Mouse (Mus musculus) skeletal muscle tissue, adult 2 months (tissue): Measurements from ENCODE around the gene Dna2.
A peak's percentile ranks its signal among the peaks of the same experiment; 100 is the strongest.
"Not testable (repeated sequence)": the region's sequence is repeated elsewhere in the genome, so short reads cannot be mapped to it uniquely, and the experiment has no call there.

Experiments
- DNase-seq: peaks from one replicate; pipeline ENCODE4 v3.0.0-alpha.2; 2012; ENCODE audit warnings: low read depth, low spot score

Dna2 gene

DNA sequence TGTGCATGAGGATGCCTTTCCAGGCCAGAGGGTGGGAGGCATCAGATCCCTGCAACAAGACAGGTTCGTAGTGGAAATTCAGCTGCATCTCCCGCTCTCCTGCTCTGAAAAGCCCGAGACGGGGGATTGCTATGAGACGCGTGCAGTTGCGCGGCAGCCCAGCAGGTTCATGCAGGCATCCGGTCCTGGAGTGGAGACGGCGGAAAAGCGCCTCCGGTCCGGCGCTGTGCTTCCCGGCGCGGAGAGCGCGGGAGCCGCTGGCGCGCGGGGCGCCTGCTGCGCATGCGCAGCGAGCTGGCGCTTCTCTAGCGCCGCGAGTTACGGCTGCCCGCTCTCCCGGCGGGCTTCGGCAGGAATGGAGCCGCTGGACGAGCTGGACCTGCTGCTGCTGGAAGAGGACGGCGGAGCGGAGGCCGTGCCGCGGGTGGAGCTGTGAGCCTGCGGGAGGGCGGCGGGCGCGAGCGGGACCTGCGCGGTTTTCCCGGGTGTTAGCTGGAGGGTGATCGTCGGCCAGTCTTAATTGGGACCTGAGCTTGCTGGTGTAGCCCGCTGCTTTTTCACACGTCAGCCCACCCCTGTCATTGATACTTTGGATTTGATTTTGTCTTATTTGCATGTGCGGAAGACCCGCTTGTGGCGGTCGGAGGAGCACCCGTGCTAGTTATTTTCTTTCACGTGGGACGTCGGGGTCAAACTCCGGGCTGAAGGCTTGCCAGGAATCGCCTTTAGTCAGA lies at the start of gene Dna2:
TSS of gene Dna2 (plus strand) at position 289 of the 734 bp plus-strand sequence.
- DNase-seq, result peak; percentile 75

DNA sequence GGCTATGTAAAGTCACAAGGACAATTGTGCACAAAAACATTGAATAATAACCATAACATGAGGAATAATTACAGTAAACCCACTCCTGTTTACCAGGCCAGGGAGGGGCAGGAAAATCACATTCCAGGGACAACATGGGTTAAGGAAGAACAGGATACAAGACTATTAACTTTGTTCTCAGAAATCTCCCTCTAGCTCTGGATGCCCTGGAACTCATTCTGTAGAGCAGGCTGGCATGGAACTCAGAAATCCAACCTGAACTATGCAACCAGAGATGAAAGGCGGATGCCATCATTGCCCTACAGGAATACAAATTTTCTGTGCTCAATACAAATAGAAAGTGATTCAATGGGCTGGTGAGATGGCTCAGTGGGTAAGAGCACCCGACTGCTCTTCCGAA lies 49.4 kb upstream of the Dna2 start:
- no peak for DNase-seq

DNA sequence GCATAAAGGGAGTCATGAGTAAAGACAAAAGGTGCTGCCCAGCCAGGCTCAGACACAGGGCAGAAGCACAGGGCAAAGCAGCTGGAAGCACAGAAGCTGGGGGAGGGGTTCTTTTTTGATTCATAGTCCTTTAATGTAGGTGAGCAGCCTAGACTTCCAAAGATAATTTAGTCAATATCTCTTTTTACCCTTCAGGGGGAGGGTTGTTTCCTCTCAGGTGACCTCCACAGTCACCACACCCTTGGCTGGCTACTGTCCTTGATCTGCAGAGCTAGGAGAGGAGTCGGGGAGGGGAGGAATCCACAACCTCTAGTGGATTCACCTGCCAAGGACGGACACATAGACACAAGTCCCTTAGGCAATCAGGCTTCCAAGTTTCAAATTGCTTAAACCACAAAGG lies 48.8 kb upstream of the Dna2 start:
- DNase-seq, result no peak

DNA sequence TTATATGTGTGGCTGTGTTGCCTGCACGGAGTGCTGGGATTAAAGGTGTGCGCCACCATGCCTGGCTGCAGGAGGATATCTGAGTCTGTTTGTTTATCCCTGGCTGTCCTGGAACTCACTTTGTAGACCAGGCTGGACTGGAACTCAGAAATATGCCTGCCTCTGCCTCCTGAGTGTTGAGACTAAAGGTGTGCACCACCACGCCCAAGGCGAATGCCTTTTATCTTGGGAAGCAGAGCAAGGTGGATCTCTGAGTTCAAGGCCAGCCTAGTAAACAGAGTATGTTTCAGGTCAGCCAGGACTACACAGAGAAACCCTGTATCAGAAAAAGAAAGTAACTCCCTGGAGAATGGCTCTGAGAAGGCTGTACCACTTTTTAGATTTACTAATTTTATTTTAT lies 46.7 kb upstream of the Dna2 start:
- DNase-seq, result no peak

DNA sequence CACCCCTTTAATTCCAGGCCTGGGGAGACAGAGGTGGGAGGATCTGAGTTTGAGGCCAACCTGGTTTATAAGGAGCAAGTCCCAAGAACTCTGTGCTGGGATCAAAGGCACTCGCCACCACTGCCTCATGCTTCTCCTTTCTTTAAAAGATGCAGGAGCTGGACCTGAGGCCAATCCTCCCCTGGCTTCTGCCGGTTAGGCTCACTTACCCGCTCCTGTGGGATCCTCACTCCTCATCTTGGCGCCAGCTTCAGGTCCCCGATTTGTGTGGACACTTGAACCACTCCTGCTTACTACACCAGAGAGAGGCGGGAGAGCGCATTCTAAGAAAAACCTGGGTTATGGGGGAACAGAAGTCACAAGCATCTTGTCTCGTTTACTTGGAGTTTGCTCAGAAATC lies 45.0 kb upstream of the Dna2 start:
- no peak for DNase-seq

DNA sequence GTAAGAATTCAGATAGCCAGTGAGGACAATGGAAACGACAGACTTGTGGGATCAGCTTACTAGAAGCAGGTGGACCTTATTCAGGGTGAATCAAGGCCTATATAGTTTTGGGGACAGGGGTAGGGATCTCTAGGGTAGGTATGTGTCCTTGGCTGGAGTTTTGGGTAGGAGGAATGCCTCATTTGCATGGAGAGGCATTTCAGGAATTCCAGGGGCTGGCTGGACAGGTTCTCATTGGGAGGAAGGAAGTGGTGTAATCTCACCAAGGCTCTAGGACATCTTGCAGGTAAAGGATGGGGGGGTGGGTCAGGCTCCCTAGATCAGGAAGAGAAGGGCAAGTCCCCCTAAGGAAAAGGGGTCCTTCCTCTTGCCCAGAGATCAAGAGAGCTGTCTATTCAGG lies 44.0 kb upstream of the Dna2 start:
- no peak for DNase-seq

DNA sequence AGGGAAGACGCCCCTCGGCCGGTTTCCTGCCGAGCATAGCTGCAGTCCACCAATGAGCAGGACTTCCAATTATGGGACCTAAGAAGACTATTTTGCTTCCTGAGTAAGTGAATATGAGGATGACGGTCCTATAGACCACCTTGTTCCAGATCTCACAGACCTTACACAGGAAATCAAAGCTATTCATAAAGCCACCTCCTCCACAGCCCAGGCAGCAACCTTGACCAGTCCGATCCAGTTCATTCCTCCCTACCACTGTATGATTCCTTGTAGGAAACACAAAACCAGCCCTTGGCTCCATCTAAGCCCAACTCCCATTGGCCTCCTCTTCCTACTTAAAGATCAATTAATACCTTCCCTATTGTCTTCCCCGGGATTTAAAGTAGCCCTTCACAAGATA lies 40.5 kb upstream of the Dna2 start:
- DNase-seq, result no peak

DNA sequence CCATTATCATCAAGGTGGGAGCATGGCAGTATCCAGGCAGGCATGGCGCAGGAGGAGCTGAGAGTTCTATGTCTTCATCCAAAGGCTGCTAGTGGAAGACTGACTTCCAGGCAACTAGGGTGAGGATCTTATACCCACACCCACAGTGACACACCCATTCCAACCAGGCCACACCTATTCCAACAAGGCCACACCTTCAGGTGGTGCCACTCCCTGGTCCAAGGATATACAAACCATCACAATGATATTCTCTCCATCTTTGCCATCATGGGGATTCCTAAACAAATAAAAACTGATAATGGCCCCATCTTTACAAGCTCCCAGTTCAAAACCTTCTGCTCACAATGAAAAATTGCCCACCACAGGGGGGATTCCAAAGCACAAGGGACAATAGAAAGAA lies 37.9 kb upstream of the Dna2 start, which contains the start of gene Tet1:
TSS of gene Tet1 (minus strand) at position 101 of the 400 bp plus-strand sequence.
- DNase-seq, result not testable (repeated sequence)

DNA sequence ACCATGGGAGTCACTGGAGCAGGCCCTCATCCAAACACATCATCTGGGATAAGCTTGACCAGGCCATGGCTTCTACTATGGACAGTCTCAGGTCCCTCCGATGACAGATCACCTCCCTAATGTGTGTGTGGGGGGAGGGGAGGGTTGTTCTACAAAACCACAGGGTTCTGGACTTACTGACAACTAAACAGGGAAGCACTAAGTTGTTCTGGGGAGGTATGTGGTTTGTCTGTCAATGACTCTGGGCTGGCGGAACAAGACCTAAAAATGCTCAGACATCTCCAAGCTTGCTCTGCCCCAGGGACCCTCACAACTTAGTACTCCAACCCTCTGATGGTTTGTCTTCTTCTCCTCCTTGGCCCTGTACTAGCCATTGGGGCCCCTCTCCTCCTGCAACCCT lies 35.7 kb upstream of the Dna2 start:
- no peak for DNase-seq

DNA sequence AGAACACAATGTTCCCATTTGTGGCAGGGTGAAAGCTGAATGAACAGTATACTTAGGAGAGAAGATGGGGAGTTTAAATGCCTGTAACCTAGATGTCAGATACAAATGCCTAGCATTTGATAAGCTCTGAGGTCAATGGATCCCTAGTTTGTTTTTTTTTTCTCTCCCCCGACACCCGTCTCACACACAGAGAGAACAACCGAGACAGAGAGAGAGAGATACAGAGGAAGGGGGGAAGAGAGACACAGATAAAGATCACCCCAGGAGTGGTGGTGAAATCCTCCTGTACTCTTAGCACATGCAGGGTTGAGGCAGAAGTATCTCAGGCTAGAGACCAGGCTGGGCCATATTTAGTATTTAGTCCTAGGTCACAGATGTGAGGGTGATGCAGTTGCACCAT lies 27.8 kb upstream of the Dna2 start:
- no peak for DNase-seq

DNA sequence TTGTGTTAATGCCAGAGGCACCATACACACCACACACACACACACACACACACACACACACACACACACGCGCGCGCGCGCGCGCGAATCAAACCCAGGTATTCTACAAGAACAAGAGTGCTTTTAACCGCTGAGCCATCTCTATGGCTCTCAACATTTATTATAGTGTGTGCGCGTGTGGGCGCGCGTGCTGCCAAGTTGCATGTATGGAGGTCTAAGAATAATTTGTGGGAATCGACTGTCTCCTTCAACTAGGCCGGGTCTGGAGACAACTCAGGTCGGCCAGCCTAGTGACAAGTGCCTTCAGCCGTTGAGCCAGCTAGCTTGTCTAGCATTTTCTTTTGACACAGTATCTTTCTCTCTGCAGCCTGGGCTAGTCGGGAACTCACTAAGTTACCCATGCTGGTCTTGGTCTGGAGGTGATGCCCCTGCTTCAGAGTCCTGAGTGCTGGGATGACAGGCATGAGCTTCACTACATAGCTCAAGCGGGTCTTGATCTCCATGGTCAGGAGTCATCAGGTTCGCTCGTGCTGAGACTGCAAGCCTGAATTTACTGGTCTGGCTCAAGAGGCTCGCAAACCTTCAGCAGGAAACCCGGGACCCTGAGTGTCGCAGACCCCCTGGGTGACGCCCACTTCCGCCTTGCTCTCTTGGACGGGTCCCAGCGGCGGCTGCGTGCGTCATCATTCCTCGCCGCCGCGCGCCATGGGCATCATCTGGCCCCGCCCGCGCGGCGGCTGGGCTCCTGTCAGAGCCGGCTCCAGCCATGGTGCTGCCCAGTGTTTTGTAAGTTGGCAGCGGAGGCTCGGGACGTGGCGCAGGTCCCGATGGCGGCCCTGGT lies 26.7 kb upstream of the Dna2 start, which contains the start of gene Slc25a16:
TSS of gene Slc25a16 (plus strand) at position 709 of the 841 bp plus-strand sequence.
- DNase-seq, result peak; percentile 88

DNA sequence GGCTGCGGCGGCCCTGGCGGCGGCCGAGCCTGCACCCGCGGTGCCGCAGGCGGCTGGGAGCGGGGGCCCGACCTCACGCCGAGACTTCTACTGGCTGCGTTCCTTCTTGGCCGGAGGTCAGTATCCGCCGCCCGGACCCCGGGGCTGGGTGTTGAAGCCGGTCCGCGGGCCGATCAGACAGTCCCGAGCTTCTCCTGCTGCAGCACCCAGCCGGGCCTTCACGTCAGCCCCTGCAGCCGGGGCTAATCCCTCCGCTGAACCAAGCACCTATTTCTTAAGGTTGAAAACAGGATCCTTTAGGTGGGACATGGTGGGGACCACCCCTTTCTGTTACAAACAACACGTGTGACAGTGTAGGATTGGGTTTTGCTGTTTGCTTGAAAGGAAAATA lies 26.1 kb upstream of the Dna2 start:
- DNase-seq, result no peak

DNA sequence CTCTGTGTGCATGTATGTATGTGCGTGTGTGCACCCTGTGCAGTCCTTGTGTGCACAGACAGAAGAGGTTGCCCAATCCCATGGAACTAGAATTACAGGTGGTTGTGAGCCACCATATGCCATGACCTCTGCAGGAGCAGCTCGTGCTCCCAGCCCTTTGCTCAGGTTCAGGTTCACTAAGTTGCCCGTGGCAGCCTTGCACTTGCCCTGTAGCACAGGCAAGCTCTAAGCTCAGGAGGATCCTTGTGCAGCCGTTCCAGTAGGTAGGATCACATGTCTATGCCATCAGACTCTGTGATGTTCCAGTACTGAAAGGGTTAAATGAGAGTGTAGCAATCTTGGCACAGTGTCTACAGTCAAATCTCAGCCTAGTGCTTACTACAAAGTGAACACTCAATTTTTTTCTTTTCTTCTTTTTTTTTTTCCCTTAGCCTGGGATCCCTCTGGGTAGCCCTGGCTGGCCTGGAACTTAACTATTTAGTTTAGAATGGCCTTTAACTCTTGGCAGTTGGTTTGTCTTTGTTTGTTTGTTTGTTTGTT lies 22.7 kb upstream of the Dna2 start:
- DNase-seq, result no peak

DNA sequence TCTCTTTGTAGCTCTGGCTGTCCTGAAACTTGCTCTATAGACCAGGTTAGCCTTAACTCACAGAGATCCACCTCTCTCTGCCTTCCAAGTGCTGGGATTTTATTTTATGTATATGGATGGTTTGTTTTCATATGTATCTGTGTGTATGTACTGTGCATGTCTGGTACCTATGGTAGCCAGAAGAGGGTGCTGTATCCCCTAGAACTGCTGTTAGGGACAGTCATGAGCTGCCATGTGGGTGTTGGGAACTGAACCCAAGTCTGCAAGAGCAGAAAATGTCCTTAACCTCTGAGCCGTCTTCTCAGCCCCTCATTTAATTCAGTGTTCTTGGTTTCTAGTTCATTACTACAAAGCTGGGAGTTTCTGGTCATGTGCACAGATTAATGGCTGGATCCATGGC lies 14.4 kb upstream of the Dna2 start:
- no peak for DNase-seq

DNA sequence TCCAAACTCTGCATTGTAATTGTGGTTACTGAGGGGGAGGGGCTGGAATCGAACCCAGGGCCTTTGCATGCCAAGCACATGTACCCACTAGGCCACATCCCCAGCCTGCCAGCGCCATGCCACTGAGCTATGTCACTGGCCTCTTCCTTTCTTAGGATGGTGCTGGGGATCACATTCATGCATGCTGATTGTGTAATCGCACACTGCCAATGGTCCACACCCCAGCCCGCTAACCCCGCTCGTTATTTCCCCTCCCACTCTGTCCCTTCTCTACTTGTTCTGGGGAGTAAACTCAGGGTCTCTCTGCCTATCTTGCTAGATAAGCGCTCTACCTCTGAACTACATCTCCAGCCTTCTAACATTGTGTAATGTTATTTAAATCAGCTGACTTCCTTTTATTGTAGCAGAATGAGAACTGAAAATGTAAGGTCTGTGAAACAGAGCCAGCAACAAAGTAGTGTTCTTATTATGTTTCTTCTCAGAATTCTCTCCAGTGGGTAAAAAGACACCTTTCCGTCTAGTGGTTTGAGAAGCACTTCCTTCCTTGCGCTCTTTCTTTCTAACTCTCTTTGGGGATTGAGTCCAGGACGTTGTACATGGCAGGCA lies 1.7 kb upstream of the Dna2 start:
- no peak for DNase-seq

DNA sequence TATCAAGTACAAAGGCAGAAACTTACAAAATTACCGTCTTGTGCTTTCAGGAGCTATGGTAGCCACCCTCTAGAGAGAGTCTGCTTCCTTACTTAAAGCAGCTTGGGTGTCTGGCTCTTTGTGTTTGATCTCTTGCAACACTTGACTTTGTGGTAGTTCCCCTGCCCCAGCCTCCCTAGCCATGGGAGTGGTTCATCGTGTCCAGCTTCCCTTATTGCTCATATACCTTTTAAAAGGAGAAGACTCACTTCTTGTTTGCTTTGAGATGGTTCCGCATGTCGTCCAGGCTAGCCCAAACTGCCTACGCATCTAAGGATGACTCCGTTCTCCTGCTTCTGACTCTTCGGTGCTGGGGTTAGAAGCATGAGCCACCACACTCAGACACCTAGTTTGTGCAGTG lies 1.7 kb downstream of the Dna2 start:
- no peak for DNase-seq

DNA sequence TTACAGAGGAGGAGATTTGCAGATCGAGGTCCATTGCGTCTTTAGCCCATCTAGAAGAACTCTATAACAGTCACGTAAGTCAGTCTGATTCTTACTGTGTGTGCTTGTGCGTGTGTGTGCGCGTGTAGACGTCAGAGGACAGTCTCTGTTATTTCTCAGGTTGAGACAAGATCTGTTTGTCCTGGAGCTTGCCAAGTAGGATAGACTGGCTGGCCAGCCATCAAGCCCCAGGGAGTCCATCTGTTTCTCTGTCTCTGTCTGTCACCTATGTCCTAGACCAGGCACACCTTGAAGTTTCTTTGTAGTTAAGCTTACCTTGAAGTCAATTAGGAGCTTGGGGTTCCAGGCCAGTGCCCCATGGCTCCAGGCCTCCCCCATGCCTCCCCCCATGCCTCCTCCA lies 17.1 kb downstream of the Dna2 start:
- DNase-seq, result no peak

DNA sequence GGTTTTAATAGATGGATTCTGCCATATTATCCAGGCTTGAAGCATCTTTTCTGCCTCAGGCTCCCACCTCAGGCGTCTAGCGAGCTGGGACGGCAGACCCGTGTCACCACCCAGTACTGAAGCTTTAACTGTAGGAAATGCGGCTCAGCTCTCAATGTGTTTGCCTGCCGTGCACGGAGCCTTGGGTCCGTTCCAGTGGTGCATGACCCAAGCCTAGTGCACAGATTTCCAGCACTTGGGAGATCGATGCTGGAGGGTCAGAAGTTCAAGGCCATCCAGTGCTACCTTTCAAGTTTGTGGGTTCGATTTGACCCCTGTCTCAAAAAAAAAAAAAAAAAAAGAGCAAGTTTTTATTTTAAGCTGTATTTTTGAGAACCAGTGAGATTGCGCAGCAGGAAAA lies 19.0 kb downstream of the Dna2 start:
- no peak for DNase-seq

DNA sequence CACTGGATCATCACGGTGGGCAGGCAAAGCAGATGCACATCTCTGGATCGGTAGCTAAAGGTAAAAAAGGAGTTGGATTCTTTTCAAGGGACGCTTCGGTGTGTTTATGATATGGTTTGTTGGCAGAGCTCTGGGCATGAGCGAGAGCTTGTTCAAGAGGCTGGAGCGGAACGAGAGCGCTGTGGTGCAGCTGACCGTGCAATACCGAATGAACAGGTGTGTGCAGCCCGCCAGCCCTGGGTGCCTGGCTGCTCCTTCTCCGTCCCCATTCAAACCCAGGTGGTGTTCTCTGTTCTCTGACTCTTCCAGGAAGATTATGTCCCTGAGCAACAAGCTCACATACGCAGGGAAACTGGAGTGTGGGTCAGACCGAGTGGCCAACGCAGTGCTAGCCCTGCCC lies 19.5 kb downstream of the Dna2 start:
- no peak for DNase-seq

DNA sequence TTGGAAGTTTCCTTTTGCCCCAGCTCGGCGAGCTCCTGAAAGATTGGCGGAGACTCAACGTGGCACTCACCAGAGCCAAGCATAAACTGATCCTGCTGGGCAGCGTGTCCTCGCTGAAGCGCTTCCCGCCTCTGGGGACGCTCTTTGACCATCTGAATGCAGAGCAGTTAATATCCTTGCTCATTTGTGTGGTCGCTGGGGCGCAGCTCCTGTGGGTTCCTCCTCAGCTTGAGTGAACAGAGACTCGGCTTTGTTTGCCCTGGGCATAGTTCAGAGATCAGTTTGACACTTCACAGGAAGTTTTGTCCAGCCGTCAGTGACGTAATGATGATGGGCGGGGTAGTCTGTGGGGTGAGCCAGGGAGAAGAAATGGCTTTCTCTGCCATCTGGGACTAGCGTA lies 25.0 kb downstream of the Dna2 start:
- DNase-seq, result no peak

DNA sequence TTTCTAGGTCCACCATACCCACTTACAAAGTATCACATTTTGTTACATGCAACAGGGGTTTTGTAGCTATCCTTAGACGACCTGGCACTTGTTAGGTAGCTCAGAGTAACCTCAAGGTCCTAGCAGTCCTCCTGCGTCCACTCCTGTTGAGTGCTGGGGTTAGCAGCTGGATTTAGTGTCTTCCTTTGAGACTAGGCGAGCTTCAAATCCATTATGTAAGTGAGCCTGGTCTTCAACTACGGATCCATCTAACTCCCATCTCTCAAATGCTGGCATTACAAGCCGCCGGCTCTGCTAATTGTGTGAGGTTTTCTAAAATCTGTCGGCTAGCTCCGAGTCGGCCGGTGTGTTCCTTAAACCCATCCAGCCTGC lies 32.8 kb downstream of the Dna2 start:
- no peak for DNase-seq
